Mouse (Mus musculus): ENCODE data around the gene Prph2. TPM values are rescaled to one million over a fixed set of nuclear protein-coding genes. Genes with fewer than 3 reads are reported as not detected.

Prph2 gene
- polyA plus RNA-seq, 1 experiment from 2014 or later: not detected

DNA sequence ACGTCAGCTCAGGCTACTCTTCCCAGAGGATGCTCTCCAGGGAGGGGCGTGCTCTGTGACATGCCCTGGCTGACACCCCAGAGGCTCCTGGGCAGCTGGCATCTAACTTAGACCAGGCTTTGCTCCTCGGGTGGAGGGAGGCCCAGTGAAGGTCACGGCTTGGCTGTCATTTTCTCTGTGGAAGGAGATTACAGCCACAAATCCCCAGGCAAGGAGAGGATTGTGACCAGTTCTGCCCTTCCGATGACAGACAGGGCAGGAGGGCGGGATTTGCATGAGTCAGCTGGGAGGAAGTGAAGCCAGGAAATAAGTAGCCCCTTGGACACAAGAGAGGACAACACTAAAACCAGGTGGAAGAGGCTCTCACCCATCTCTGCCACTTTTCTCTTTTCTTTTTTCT, 2.1 kb downstream of the Prph2 start:
- Histone ChIP-seq H3K36me3 (ENCODE audit: control insufficient read depth, insufficient read depth) (no peaks in the 10 kb centered on the region), H3K4me3 (ENCODE audit: low read depth, low read length) (no peak overlapping the region), H3K4me2 (ENCODE audit: low read depth, low read length) (no peak overlapping the region), H3K4me1 (ENCODE audit: control insufficient read depth, low read depth, low read length) (no peaks in the 10 kb centered on the region), H3K9me3 (replicated peaks; ENCODE audit: control insufficient read depth, low read length) (no peaks in the 10 kb centered on the region), H3K27ac (ENCODE audit: low read length) (no peak overlapping the region), H3K9ac (ENCODE audit: low read depth, low read length) (no peak overlapping the region), H3K27me3 (ENCODE audit: control insufficient read depth, insufficient read depth, low read depth, low read length) (no peaks in the 10 kb centered on the region)
- no peak for ATAC-seq (ENCODE audit: low read depth)
- WGBS (ENCODE audit: insufficient replicate concordance): 22% methylated on average over 6 of the region's 6 CpGs

- H3K36me3 ChIP-seq (ENCODE audit: control insufficient read depth, insufficient read depth): no peaks in the 10 kb centered on the region
- 44% methylated on average over 3 of the region's 3 CpGs for WGBS (ENCODE audit: insufficient replicate concordance)
- H3K4me3 ChIP-seq (ENCODE audit: low read depth, low read length): no peak overlapping the region
- no peaks in the 10 kb centered on the region for H3K4me1 ChIP-seq (ENCODE audit: control insufficient read depth, low read depth, low read length)
- no peak overlapping the region for H3K4me2 ChIP-seq (ENCODE audit: low read depth, low read length)
- no peaks in the 10 kb centered on the region for H3K9me3 ChIP-seq (replicated peaks; ENCODE audit: control insufficient read depth, low read length)
- ATAC-seq (ENCODE audit: low read depth): no peak
- no peak overlapping the region for H3K9ac ChIP-seq (ENCODE audit: low read depth, low read length)
- H3K27ac ChIP-seq (ENCODE audit: low read length): no peak overlapping the region
- H3K27me3 ChIP-seq (ENCODE audit: control insufficient read depth, insufficient read depth, low read depth, low read length): no peaks in the 10 kb centered on the region
Observed at GRCm38 (mm10) chr17:46915129-46915528, 4.9 kb downstream of the Prph2 start.

DNA sequence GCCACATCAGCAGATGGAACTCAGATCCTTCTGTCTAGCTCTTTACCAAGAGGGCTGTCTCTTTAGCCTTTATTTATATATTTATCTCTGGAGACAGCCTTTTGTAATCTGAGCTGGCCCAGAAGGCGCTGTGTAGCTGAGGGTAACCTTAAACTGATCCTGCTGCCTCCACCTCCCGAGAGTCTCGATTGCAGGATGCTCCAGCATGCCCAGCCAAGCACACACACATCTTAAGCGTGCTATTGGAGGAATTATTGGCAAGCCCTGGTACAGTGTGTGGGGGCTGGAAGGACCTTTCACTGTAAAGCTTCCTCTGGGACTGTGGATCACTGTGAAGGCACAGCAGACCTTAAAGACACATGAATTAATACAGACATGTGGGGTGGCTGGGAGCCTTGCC, 8.7 kb downstream of the Prph2 start:
- Histone ChIP-seq H3K4me1 (ENCODE audit: control insufficient read depth, low read depth, low read length) (no peaks in the 10 kb centered on the region), H3K27me3 (ENCODE audit: control insufficient read depth, insufficient read depth, low read depth, low read length) (no peaks in the 10 kb centered on the region), H3K9ac (ENCODE audit: low read depth, low read length) (no peak overlapping the region), H3K9me3 (replicated peaks; ENCODE audit: control insufficient read depth, low read length) (no peaks in the 10 kb centered on the region), H3K4me2 (ENCODE audit: low read depth, low read length) (no peak overlapping the region), H3K36me3 (ENCODE audit: control insufficient read depth, insufficient read depth) (no peaks in the 10 kb centered on the region), H3K27ac (ENCODE audit: low read length) (no peak overlapping the region), H3K4me3 (ENCODE audit: low read depth, low read length) (no peak overlapping the region)
- WGBS (ENCODE audit: insufficient replicate concordance): 35% methylated on average over 4 of the region's 4 CpGs
- ATAC-seq (ENCODE audit: low read depth): no peak

DNA sequence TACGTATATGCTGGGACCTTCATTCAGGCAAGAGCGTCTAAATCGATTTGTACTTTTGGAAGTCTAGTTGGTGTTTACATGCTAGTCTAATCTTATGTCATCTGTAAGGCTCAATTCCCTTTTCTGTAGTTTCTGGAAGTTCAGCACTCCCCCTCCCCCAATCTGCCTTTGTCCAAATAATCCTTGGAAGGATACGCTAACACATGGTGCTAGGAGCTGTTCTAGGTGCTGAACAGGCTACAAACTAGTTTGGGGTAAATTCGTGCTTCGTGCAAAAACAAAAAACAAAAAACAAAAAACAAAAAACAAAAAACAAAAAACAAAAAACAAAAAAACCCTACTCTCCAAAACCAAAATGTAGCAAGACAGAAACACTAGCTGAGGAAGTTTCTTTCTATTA, 10.6 kb downstream of the Prph2 start:
- Histone ChIP-seq H3K27ac (ENCODE audit: low read length) (no peak overlapping the region), H3K36me3 (ENCODE audit: control insufficient read depth, insufficient read depth) (no peaks in the 10 kb centered on the region), H3K27me3 (ENCODE audit: control insufficient read depth, insufficient read depth, low read depth, low read length) (no peaks in the 10 kb centered on the region), H3K9me3 (replicated peaks; ENCODE audit: control insufficient read depth, low read length) (no peaks in the 10 kb centered on the region), H3K4me3 (ENCODE audit: low read depth, low read length) (no peak overlapping the region), H3K4me2 (ENCODE audit: low read depth, low read length) (no peak overlapping the region), H3K9ac (ENCODE audit: low read depth, low read length) (no peak overlapping the region), H3K4me1 (ENCODE audit: control insufficient read depth, low read depth, low read length) (no peaks in the 10 kb centered on the region)
- WGBS (ENCODE audit: insufficient replicate concordance): 52% methylated on average over 6 of the region's 6 CpGs
- ATAC-seq (ENCODE audit: low read depth): no peak

- Histone ChIP-seq H3K27me3 (ENCODE audit: control insufficient read depth, insufficient read depth, low read depth, low read length) (no peaks in the 10 kb centered on the region), H3K4me2 (ENCODE audit: low read depth, low read length) (no peak overlapping the region), H3K4me3 (ENCODE audit: low read depth, low read length) (no peak overlapping the region), H3K4me1 (ENCODE audit: control insufficient read depth, low read depth, low read length) (peaks cover 5% of the 10 kb centered on the region; the same call in 1 of the 2 replicates), H3K27ac (ENCODE audit: low read length) (no peak overlapping the region), H3K9ac (ENCODE audit: low read depth, low read length) (no peak overlapping the region), H3K9me3 (replicated peaks; ENCODE audit: control insufficient read depth, low read length) (no peaks in the 10 kb centered on the region), H3K36me3 (ENCODE audit: control insufficient read depth, insufficient read depth) (peaks cover 12% of the 10 kb centered on the region)
- 56% methylated on average over 6 of the region's 6 CpGs for WGBS (ENCODE audit: insufficient replicate concordance)
- ATAC-seq (ENCODE audit: low read depth): no peak
Observed at GRCm38 (mm10) chr17:46926192-46926591, 15.9 kb downstream of the Prph2 start.

- Histone ChIP-seq H3K27ac (ENCODE audit: low read length) (no peak overlapping the region), H3K27me3 (ENCODE audit: control insufficient read depth, insufficient read depth, low read depth, low read length) (no peaks in the 10 kb centered on the region), H3K4me1 (ENCODE audit: control insufficient read depth, low read depth, low read length) (peaks cover 5% of the 10 kb centered on the region; the same call in 1 of the 2 replicates), H3K9me3 (replicated peaks; ENCODE audit: control insufficient read depth, low read length) (no peaks in the 10 kb centered on the region), H3K4me2 (ENCODE audit: low read depth, low read length) (no peak overlapping the region), H3K4me3 (ENCODE audit: low read depth, low read length) (no peak overlapping the region), H3K36me3 (ENCODE audit: control insufficient read depth, insufficient read depth) (peaks cover 17% of the 10 kb centered on the region), H3K9ac (ENCODE audit: low read depth, low read length) (no peak overlapping the region)
- ATAC-seq (ENCODE audit: low read depth): no peak
- 53% methylated on average over 3 of the region's 3 CpGs for WGBS (ENCODE audit: insufficient replicate concordance)
Observed at GRCm38 (mm10) chr17:46926941-46927340, 16.7 kb downstream of the Prph2 start.

DNA sequence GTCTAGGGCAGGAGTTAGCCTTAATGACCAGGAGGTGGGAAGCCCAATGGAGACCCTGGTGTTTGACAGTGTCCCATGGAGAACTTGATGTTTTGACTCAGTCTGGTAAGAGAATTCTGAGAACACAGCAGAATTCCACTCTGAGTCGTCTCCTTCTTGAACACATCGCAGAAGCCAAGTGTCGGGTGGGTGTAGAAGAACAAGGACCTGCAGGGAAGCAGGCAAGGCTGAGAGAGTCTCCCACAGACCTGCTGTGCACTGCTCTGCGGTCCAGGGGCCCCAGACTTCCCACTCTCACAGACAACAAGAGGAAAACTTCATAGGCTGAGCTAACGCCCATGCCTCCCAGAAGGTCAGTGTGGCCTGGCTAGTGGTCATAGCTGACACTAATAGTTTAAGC, 17.5 kb downstream of the Prph2 start:
- Histone ChIP-seq H3K27me3 (ENCODE audit: control insufficient read depth, insufficient read depth, low read depth, low read length) (no peaks in the 10 kb centered on the region), H3K9ac (ENCODE audit: low read depth, low read length) (no peak overlapping the region), H3K36me3 (ENCODE audit: control insufficient read depth, insufficient read depth) (peaks cover 25% of the 10 kb centered on the region), H3K9me3 (replicated peaks; ENCODE audit: control insufficient read depth, low read length) (no peaks in the 10 kb centered on the region), H3K4me2 (ENCODE audit: low read depth, low read length) (no peak overlapping the region), H3K4me1 (ENCODE audit: control insufficient read depth, low read depth, low read length) (peaks cover 5% of the 10 kb centered on the region; the same call in 1 of the 2 replicates), H3K27ac (ENCODE audit: low read length) (no peak overlapping the region), H3K4me3 (ENCODE audit: low read depth, low read length) (no peak overlapping the region)
- ATAC-seq (ENCODE audit: low read depth): no peak
- WGBS (ENCODE audit: insufficient replicate concordance): 81% methylated on average over 5 of the region's 5 CpGs

DNA sequence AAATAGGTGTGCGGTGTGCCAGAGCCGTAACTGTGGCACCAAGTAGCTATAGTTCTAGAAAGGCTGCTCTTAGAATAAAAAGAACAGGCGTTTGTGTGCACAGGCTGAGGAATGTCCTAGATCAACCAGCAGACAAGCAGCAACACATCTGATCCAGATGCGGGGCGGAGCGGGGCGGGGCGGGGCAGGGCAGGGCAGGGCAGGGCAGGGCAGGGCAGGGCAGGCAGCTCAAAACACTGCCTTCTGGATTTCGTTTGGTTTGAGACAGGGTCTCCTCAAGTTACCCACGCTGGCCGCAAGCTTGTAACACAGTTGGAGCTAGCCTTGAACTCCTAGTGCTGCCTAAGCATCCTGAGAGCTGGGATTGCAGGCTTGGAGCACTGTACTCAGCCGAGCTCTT, 19.0 kb downstream of the Prph2 start:
- Histone ChIP-seq H3K27me3 (ENCODE audit: control insufficient read depth, insufficient read depth, low read depth, low read length) (no peaks in the 10 kb centered on the region), H3K4me2 (ENCODE audit: low read depth, low read length) (no peak overlapping the region), H3K4me1 (ENCODE audit: control insufficient read depth, low read depth, low read length) (peaks cover 5% of the 10 kb centered on the region; the same call in 1 of the 2 replicates), H3K36me3 (ENCODE audit: control insufficient read depth, insufficient read depth) (peaks cover 40% of the 10 kb centered on the region), H3K27ac (ENCODE audit: low read length) (no peak overlapping the region), H3K4me3 (ENCODE audit: low read depth, low read length) (no peak overlapping the region), H3K9ac (ENCODE audit: low read depth, low read length) (no peak overlapping the region), H3K9me3 (replicated peaks; ENCODE audit: control insufficient read depth, low read length) (no peaks in the 10 kb centered on the region)
- no peak for ATAC-seq (ENCODE audit: low read depth)
- 73% methylated on average over 12 of the region's 12 CpGs for WGBS (ENCODE audit: insufficient replicate concordance)

GRCm38 (mm10) chr17:46929897-46930296, 19.6 kb downstream of the Prph2 start:
- Histone ChIP-seq H3K4me3 (ENCODE audit: low read depth, low read length) (no peak overlapping the region), H3K4me2 (ENCODE audit: low read depth, low read length) (no peak overlapping the region), H3K4me1 (ENCODE audit: control insufficient read depth, low read depth, low read length) (peaks cover 5% of the 10 kb centered on the region; the same call in 1 of the 2 replicates), H3K27ac (ENCODE audit: low read length) (no peak overlapping the region), H3K9me3 (replicated peaks; ENCODE audit: control insufficient read depth, low read length) (no peaks in the 10 kb centered on the region), H3K9ac (ENCODE audit: low read depth, low read length) (no peak overlapping the region), H3K27me3 (ENCODE audit: control insufficient read depth, insufficient read depth, low read depth, low read length) (no peaks in the 10 kb centered on the region), H3K36me3 (ENCODE audit: control insufficient read depth, insufficient read depth) (peaks cover 45% of the 10 kb centered on the region)
- no peak for ATAC-seq (ENCODE audit: low read depth)
- WGBS (ENCODE audit: insufficient replicate concordance): 80% methylated on average over 7 of the region's 7 CpGs

Data from liver, embryonic 16.5 days (tissue).